Mouse (Mus musculus): ENCODE results near the gene Nup62. TPM values are rescaled to one million over a fixed set of nuclear protein-coding genes. Genes with fewer than 3 reads are reported as not detected.
"Not testable (repeated sequence)": the region's sequence is repeated elsewhere in the genome, so short reads cannot be mapped to it uniquely, and the experiment has no call there.

Gene Nup62
- polyA plus RNA-seq, 1 experiment from 2014 or later, result 49.0 TPM

DNA sequence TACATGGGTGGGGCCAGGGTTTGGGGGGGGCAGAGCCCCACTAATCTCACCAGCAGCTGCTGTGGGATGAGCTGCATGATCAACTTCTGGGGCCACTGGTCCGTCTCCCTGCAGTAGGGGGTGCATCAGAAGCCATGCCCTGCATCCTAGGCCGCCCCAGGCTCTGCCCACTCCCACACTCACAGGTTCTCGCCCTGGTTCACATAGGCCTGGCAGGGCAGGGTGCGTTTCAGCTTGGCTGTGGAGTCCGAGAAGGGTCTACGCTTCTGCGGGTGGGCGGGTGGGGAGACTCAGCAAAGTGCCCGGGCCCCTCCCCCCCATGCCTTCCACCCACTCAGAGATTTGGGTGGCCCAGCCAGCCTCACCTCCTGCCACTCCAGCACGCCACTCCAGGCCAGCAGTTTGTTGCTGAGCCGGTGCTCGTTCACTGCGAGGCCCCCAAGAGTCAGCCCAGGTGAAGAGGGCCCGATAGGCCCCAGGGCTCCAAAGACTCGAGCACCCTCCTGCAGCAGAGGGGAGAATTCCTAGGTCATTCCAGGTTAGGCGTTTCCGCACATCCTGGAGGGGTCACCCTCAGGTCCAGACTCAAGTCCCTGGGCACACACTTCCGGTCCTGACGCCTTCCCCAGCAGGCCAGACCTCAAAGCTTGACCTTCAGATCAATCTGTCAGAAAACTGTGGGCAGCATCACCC, 51.3 kb downstream of the Nup62 start:
- Histone ChIP-seq H3K27ac (ENCODE audit: low read depth, low read length) (peak overlapping the region; percentile 38), H3K9ac (ENCODE audit: low read depth, low read length) (peak overlapping the region; percentile 100), H3K9me3 (replicated peaks; ENCODE audit: control insufficient read depth, low read length) (no peaks in the 10 kb centered on the region), H3K27me3 (ENCODE audit: control insufficient read depth, insufficient read depth, low read length) (no peaks in the 10 kb centered on the region), H3K36me3 (ENCODE audit: control insufficient read depth, insufficient read depth, low read length) (peaks cover 17% of the 10 kb centered on the region), H3K4me2 (peak overlapping the region; percentile 82), H3K4me3 (ENCODE audit: low read depth, low read length) (peak overlapping the region; percentile 97), H3K4me1 (ENCODE audit: control insufficient read depth, insufficient read depth, low read length) (peaks cover 49% of the 10 kb centered on the region)
- WGBS (ENCODE audit: insufficient replicate concordance), result 69% methylated on average over 19 of the region's 19 CpGs
- ATAC-seq (replicated peaks; ENCODE audit: insufficient number of reproducible peaks, low FRiP score, low TSS enrichment), result no peak

DNA sequence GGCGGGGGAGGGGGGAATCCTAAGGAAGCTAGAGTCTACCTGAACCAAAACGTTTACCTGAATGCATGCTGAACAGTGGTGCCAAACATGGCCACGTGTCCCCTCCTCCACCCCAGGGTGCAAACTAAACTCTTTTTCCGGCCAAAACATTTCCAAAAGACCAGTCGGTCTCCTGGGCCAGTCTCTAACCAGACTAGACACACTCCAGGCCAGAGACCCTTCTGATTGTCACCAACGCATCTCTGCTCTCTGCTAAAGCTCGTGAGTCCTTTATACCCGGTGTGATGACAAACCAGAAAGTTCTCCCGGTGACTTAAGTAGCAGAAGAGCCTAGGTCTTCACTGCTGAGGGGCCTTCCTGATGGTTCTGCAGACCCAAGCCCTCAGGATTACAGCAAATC, 51.9 kb downstream of the Nup62 start:
- H3K27me3 ChIP-seq (ENCODE audit: control insufficient read depth, insufficient read depth, low read length), result no peaks in the 10 kb centered on the region
- peak overlapping the region; percentile 100 for H3K9ac ChIP-seq (ENCODE audit: low read depth, low read length)
- H3K9me3 ChIP-seq (replicated peaks; ENCODE audit: control insufficient read depth, low read length), result no peaks in the 10 kb centered on the region
- H3K4me1 ChIP-seq (ENCODE audit: control insufficient read depth, insufficient read depth, low read length), result peaks cover 50% of the 10 kb centered on the region
- peaks cover 16% of the 10 kb centered on the region for H3K36me3 ChIP-seq (ENCODE audit: control insufficient read depth, insufficient read depth, low read length)
- WGBS (ENCODE audit: insufficient replicate concordance), result 57% methylated on average over 9 of the region's 9 CpGs
- no peak overlapping the region for H3K27ac ChIP-seq (ENCODE audit: low read depth, low read length)
- peak overlapping the region; percentile 97 for H3K4me3 ChIP-seq (ENCODE audit: low read depth, low read length)
- ATAC-seq (replicated peaks; ENCODE audit: insufficient number of reproducible peaks, low FRiP score, low TSS enrichment), result no peak
- H3K4me2 ChIP-seq, result peak overlapping the region; percentile 82

- Histone ChIP-seq H3K4me3 (ENCODE audit: low read depth, low read length) (peak overlapping the region; percentile 97), H3K36me3 (ENCODE audit: control insufficient read depth, insufficient read depth, low read length) (peaks cover 12% of the 10 kb centered on the region), H3K27me3 (ENCODE audit: control insufficient read depth, insufficient read depth, low read length) (no peaks in the 10 kb centered on the region), H3K4me1 (ENCODE audit: control insufficient read depth, insufficient read depth, low read length) (peaks cover 56% of the 10 kb centered on the region), H3K27ac (ENCODE audit: low read depth, low read length) (peak overlapping the region; percentile 100; the same call in 1 of the 2 replicates), H3K9me3 (replicated peaks; ENCODE audit: control insufficient read depth, low read length) (no peaks in the 10 kb centered on the region), H3K4me2 (peak overlapping the region; percentile 82), H3K9ac (ENCODE audit: low read depth, low read length) (peak overlapping the region; percentile 100)
- no peak for ATAC-seq (replicated peaks; ENCODE audit: insufficient number of reproducible peaks, low FRiP score, low TSS enrichment)
- WGBS (ENCODE audit: insufficient replicate concordance), result 9% methylated on average over 16 of the region's 16 CpGs
Observed at GRCm38 (mm10) chr7:44868465-44868864, 52.6 kb downstream of the Nup62 start.

DNA sequence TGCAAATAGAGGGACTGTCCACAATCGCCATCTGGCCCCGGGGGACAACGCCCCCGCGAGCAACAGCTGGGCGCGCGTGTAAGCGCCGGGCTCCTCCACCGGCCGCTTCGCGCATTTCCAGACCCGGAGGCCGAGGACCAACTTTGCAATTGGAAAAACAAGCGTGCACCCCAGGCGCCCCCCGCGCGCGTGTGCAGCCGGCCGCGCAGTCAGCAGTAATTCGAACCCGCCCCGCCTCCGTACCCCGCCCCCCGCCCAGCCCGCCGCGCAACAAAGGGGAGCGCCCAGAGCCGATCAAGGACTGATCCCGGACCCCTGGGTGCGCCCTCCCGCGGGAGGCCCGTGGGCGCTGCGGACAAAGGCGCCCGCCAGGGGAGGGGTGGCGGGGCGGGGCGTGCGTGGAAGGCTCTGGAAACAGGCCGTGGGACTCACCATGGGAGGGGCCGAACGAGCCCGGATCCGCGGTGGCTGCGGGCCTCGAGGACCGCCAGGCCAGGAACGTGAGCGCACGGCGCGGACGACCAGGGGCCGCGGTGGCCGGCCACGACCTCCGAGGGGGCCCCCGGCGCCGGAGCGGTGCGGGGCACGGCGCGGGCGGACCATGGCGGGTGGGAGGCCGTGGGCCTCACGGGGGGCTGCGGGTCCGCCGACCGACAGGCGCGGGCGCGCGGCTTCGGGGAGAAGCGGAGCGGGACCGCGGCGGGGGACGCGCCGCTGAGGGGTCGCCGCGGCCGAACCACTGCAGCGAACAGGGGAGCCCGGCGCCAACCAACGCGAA, 53.2 kb downstream of the Nup62 start:
- ATAC-seq (replicated peaks; ENCODE audit: insufficient number of reproducible peaks, low FRiP score, low TSS enrichment), result peak; percentile 55
- Histone ChIP-seq H3K4me3 (ENCODE audit: low read depth, low read length) (peak overlapping the region; percentile 97), H3K9me3 (replicated peaks; ENCODE audit: control insufficient read depth, low read length) (no peaks in the 10 kb centered on the region), H3K36me3 (ENCODE audit: control insufficient read depth, insufficient read depth, low read length) (peaks cover 8% of the 10 kb centered on the region), H3K4me1 (ENCODE audit: control insufficient read depth, insufficient read depth, low read length) (peaks cover 57% of the 10 kb centered on the region), H3K9ac (ENCODE audit: low read depth, low read length) (peak overlapping the region; percentile 100), H3K4me2 (peak overlapping the region; percentile 82), H3K27ac (ENCODE audit: low read depth, low read length) (peak overlapping the region; percentile 100), H3K27me3 (ENCODE audit: control insufficient read depth, insufficient read depth, low read length) (no peaks in the 10 kb centered on the region)
- WGBS (ENCODE audit: insufficient replicate concordance), result under 1% methylated on average over 94 of the region's 108 CpGs

DNA sequence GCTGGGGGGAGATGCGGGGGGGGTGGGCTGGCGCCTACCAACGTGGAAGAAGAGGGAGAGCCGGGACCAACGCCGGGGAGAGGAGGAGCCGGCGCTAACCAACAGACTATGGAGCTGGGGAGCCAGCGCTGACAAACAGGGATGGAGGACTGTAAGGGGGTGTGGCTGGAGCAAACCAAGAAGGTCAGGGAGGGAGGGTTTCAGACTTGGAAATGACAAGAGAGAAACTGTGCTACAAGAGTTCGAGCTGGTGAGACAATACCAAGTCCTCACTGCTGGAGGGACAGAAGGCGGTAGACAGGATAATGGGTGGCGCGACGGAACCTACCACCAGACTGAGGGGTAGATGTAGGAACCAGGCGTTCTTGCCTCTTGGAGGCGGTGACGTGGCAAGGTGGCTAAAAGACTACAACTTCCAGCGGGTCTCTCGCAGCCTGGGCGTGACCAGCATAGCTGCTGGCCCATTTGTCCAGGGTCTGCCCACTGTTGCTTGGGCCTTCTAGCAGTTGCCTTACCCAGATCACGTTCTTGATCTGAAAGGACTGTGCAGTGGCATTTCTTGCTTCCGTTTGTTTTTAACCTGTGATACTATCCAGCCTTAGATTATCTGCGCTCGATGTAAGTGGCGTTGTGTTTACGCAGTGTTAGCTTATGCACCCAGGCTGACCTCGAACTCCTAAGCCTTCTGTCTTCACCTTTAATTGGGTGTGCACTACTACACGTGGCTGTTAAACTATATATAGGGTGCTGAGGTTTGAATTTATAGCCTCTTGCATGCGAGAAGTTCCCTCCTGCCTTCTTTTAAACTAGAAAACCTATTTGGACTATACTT, 54.0 kb downstream of the Nup62 start, which contains the start of gene Ptov1:
TSS of gene Ptov1 (minus strand) at position 92 of the 832 bp plus-strand sequence.
- 7% methylated on average over 29 of the region's 29 CpGs for WGBS (ENCODE audit: insufficient replicate concordance)
- H3K9me3 ChIP-seq (replicated peaks; ENCODE audit: control insufficient read depth, low read length), result no peaks in the 10 kb centered on the region
- H3K36me3 ChIP-seq (ENCODE audit: control insufficient read depth, insufficient read depth, low read length), result peaks cover 3% of the 10 kb centered on the region; the same call in 1 of the 2 replicates
- H3K4me2 ChIP-seq, result peak within 1 kb of the TSS; percentile 82
- peak within 1 kb of the TSS; percentile 97 for H3K4me3 ChIP-seq (ENCODE audit: low read depth, low read length)
- peak; percentile 87 for ATAC-seq (replicated peaks; ENCODE audit: insufficient number of reproducible peaks, low FRiP score, low TSS enrichment)
- H3K27ac ChIP-seq (ENCODE audit: low read depth, low read length), result peak within 1 kb of the TSS; percentile 100
- peak within 1 kb of the TSS; percentile 100 for H3K9ac ChIP-seq (ENCODE audit: low read depth, low read length)
- H3K27me3 ChIP-seq (ENCODE audit: control insufficient read depth, insufficient read depth, low read length), result no peaks in the 10 kb centered on the region
- peaks cover 51% of the 10 kb centered on the region for H3K4me1 ChIP-seq (ENCODE audit: control insufficient read depth, insufficient read depth, low read length)

DNA sequence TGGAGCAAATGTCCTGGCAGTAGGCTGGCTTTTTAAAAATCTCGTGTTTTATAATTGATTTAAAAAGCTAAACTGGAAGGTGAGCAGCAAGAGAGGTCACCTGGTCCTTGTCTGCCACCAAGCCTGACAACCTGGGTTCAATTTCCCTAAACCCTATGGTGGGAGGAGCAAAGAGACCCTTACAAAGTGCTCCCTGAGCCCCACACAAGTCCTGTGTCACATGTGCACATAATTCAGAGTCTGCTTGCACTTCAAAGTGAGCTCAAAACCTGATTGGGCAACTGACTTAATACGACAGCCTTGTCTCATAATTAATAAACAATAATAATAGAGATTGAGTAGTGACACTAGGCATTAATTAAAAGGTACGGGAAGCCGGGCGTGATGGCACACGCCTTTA, 54.7 kb downstream of the Nup62 start:
- Histone ChIP-seq H3K4me2 (peak overlapping the region; percentile 82), H3K9me3 (replicated peaks; ENCODE audit: control insufficient read depth, low read length) (no peaks in the 10 kb centered on the region), H3K9ac (ENCODE audit: low read depth, low read length) (peak overlapping the region; percentile 100), H3K4me3 (ENCODE audit: low read depth, low read length) (peak overlapping the region; percentile 97), H3K4me1 (ENCODE audit: control insufficient read depth, insufficient read depth, low read length) (peaks cover 44% of the 10 kb centered on the region), H3K36me3 (ENCODE audit: control insufficient read depth, insufficient read depth, low read length) (no peaks in the 10 kb centered on the region), H3K27me3 (ENCODE audit: control insufficient read depth, insufficient read depth, low read length) (no peaks in the 10 kb centered on the region), H3K27ac (ENCODE audit: low read depth, low read length) (peak overlapping the region; percentile 100)
- 82% methylated on average over 6 of the region's 6 CpGs for WGBS (ENCODE audit: insufficient replicate concordance)
- ATAC-seq (replicated peaks; ENCODE audit: insufficient number of reproducible peaks, low FRiP score, low TSS enrichment), result no peak

DNA sequence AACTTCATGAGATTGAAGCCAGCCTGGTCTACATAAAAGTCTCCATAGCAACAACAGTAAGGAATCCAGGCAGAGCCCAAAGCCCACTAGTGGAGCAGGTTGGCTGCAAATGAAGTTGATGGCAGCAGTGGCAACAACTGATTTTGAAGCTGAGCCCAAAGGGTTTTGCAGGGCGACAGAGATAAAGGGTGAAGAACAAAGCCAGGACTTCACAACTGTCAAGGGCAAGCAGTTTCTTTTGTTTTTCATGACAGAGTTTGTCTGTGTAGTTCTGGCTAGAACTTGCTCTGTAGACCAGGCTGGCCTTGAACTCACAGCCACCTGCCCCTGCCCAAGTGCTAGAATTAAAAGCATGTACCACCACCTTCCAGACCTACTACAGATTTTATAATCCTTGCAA, 55.3 kb downstream of the Nup62 start:
- no peak for ATAC-seq (replicated peaks; ENCODE audit: insufficient number of reproducible peaks, low FRiP score, low TSS enrichment)
- Histone ChIP-seq H3K4me1 (ENCODE audit: control insufficient read depth, insufficient read depth, low read length) (peaks cover 38% of the 10 kb centered on the region), H3K4me2 (no peak overlapping the region), H3K4me3 (ENCODE audit: low read depth, low read length) (no peak overlapping the region), H3K36me3 (ENCODE audit: control insufficient read depth, insufficient read depth, low read length) (no peaks in the 10 kb centered on the region), H3K27ac (ENCODE audit: low read depth, low read length) (no peak overlapping the region), H3K9ac (ENCODE audit: low read depth, low read length) (no peak overlapping the region), H3K27me3 (ENCODE audit: control insufficient read depth, insufficient read depth, low read length) (no peaks in the 10 kb centered on the region), H3K9me3 (replicated peaks; ENCODE audit: control insufficient read depth, low read length) (no peaks in the 10 kb centered on the region)
- 81% methylated on average over 1 of the region's 1 CpGs for WGBS (ENCODE audit: insufficient replicate concordance)

DNA sequence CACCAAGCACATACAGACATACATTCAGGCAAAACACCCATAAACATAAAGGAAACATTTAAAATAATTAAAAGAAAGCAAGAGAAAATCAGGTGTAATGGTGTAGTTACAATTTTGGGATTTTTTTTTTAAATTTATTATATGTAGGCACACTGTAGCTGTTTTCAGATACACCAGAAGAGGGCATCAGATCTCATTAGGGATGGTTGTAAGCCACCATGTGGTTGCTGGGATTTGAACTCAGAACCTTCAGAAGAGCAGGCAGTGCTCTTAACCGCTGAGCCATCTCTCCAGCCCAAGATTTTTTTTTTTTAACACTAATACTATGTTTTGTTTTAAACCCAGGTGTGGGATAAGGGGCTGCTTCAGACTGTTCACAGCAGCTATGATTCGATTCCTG, 55.9 kb downstream of the Nup62 start:
- not testable (repeated sequence) for H3K27me3 ChIP-seq (ENCODE audit: control insufficient read depth, insufficient read depth, low read length); H3K9ac ChIP-seq (ENCODE audit: low read depth, low read length); H3K27ac ChIP-seq (ENCODE audit: low read depth, low read length); H3K4me3 ChIP-seq (ENCODE audit: low read depth, low read length); ATAC-seq (replicated peaks; ENCODE audit: insufficient number of reproducible peaks, low FRiP score, low TSS enrichment); H3K36me3 ChIP-seq (ENCODE audit: control insufficient read depth, insufficient read depth, low read length); H3K4me2 ChIP-seq; H3K9me3 ChIP-seq (replicated peaks; ENCODE audit: control insufficient read depth, low read length)
- 88% methylated on average over 2 of the region's 2 CpGs for WGBS (ENCODE audit: insufficient replicate concordance)
- H3K4me1 ChIP-seq (ENCODE audit: control insufficient read depth, insufficient read depth, low read length), result peaks cover 32% of the 10 kb centered on the region
